In the genomic region with DNA sequence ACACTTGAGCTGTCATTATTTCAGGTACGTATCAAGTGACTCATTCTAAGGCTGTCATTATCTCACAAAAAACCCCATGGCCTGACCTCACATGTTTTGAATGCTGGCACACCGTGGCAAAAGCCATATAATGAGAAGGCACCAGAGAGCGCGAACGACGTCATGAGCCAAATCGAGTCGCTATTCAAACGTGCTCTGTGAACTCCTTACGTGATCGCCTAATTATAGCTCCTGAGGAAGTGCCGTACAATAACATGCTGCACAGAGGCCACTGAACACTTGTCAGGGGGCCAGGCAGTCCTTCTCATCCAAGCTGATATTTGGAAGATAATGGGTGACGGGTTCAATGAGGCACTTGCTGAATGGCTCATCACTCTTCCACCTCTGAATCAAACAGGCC, we compare ENCODE assay signal across 22 mouse cellular contexts. TPM values are rescaled to one million over a fixed set of nuclear protein-coding genes. Genes with fewer than 3 reads are reported as not detected.
A peak's percentile ranks its signal among the peaks of the same experiment; 100 is the strongest.
DNase-seq lines count a peak whose midpoint lies in the region; ATAC-seq and TF ChIP-seq lines count a peak whose summit lies in the region.
"Had no signal": no experiment of that assay in that cellular context is flagged by ENCODE, and none has a peak within 500 bp of the region (broad histone marks: within the 10 kb centered on the region; RNA-seq: fewer than 3 reads in every experiment).

No protein-coding gene starts in this region.

- no peaks in the 10 kb centered on the region for H3K4me1 ChIP-seq in forebrain, embryonic 13.5 days
- H3K4me1 ChIP-seq in forebrain, postnatal 0 days (ENCODE audit: insufficient read depth), result no peaks in the 10 kb centered on the region
- H3K4me1 ChIP-seq in lung, postnatal 0 days (ENCODE audit: insufficient read depth, low read depth, low read length), result no peaks in the 10 kb centered on the region
- H3K4me1 ChIP-seq in heart, embryonic 15.5 days (replicated peaks), result no peaks in the 10 kb centered on the region; the same call in 1 of the 2 replicates
- H3K4me1 ChIP-seq: embryonic facial prominence, embryonic 12.5 days; forebrain, embryonic 10.5 days; limb, embryonic 13.5 days had no signal

- no peak for TF ChIP-seq CTCF in forebrain, postnatal 0 days (IDR thresholded peaks at IDR 0.05; ENCODE audit: low read depth)
- no peak for TF ChIP-seq CTCF in lung, postnatal 0 days (IDR thresholded peaks at IDR 0.05)

- H3K4me2 ChIP-seq in forebrain, embryonic 13.5 days, result no peak overlapping the region
- H3K4me2 ChIP-seq in forebrain, postnatal 0 days (ENCODE audit: low read depth), result no peak overlapping the region
- no peak overlapping the region for H3K4me2 ChIP-seq in lung, postnatal 0 days (replicated peaks; ENCODE audit: low read depth, low read length)
- H3K4me2 ChIP-seq in heart, embryonic 15.5 days, result peak overlapping the region; percentile 22; the same call in 1 of the 2 replicates
- H3K4me2 ChIP-seq: embryonic facial prominence, embryonic 12.5 days; limb, embryonic 13.5 days had no signal

- no peak for TF ChIP-seq EP300 in lung, postnatal 0 days (IDR thresholded peaks at IDR 0.05)

- no peak overlapping the region for H3K9ac ChIP-seq in forebrain, embryonic 13.5 days
- no peak overlapping the region for H3K9ac ChIP-seq in forebrain, postnatal 0 days
- no peak overlapping the region for H3K9ac ChIP-seq in lung, postnatal 0 days (replicated peaks; ENCODE audit: low read depth)
- no peak overlapping the region for H3K9ac ChIP-seq in heart, embryonic 15.5 days
- H3K9ac ChIP-seq: embryonic facial prominence, embryonic 12.5 days; limb, embryonic 13.5 days; liver, embryonic 14.5 days had no signal

- no peaks in the 10 kb centered on the region for H3K9me3 ChIP-seq in forebrain, embryonic 13.5 days (replicated peaks)
- H3K9me3 ChIP-seq in forebrain, postnatal 0 days (ENCODE audit: low read length), result no peaks in the 10 kb centered on the region
- H3K9me3 ChIP-seq in lung, postnatal 0 days (ENCODE audit: low read length), result no peaks in the 10 kb centered on the region
- H3K9me3 ChIP-seq in heart, embryonic 15.5 days (replicated peaks), result no peaks in the 10 kb centered on the region
- H3K9me3 ChIP-seq: embryonic facial prominence, embryonic 12.5 days; forebrain, embryonic 10.5 days; limb, embryonic 13.5 days had no signal

- no peak overlapping the region for H3K27ac ChIP-seq in forebrain, embryonic 13.5 days
- H3K27ac ChIP-seq in forebrain, postnatal 0 days (ENCODE audit: low read depth, low read length), result no peak overlapping the region
- H3K27ac ChIP-seq in lung, postnatal 0 days (ENCODE audit: low read length), result no peak overlapping the region
- H3K27ac ChIP-seq in heart, embryonic 15.5 days, result no peak overlapping the region
- H3K27ac ChIP-seq: embryonic facial prominence, embryonic 12.5 days; forebrain, embryonic 10.5 days; limb, embryonic 13.5 days; liver, embryonic 14.5 days had no signal

- WGBS in forebrain, embryonic 13.5 days, result 64% methylated on average over 13 of the region's 13 CpGs
- WGBS in forebrain, postnatal 0 days, result 51% methylated on average over 13 of the region's 13 CpGs
- 54% methylated on average over 13 of the region's 13 CpGs for WGBS in lung, postnatal 0 days
- WGBS in heart, embryonic 15.5 days, result 33% methylated on average over 13 of the region's 13 CpGs

- DNase-seq in forebrain, postnatal 0 days, result no peak
- peak; percentile 24 for DNase-seq in lung, postnatal 0 days (ENCODE audit: low spot score)
- no peak for DNase-seq in lung, adult 18-20 months
- DNase-seq in lung, postnatal 36 days, result peak; percentile 7
- no peak for DNase-seq in urinary bladder, postnatal 4 days (ENCODE audit: low spot score in 2 of 2)
- DNase-seq in layer of hippocampus, postnatal 10 days (ENCODE audit: low spot score in 2 of 2), result no peak
- DNase-seq: adrenal gland, postnatal 14 days; cerebellum, adult 2 months; kidney, adult 11 months; kidney, postnatal 36 days; layer of hippocampus, adult 9-11 months; midbrain, embryonic 14.5 days; thymus, postnatal 4 days had no signal

- no peaks in the 10 kb centered on the region for H3K36me3 ChIP-seq in forebrain, embryonic 13.5 days (ENCODE audit: poor library complexity, severe bottlenecking)
- H3K36me3 ChIP-seq in forebrain, postnatal 0 days (ENCODE audit: insufficient read depth), result no peaks in the 10 kb centered on the region
- no peaks in the 10 kb centered on the region for H3K36me3 ChIP-seq in lung, postnatal 0 days (ENCODE audit: insufficient read depth, low read length)
- no peaks in the 10 kb centered on the region for H3K36me3 ChIP-seq in heart, embryonic 15.5 days
- H3K36me3 ChIP-seq: embryonic facial prominence, embryonic 12.5 days; forebrain, embryonic 10.5 days; limb, embryonic 13.5 days had no signal

- H3K4me3 ChIP-seq in forebrain, embryonic 13.5 days, result no peak overlapping the region
- H3K4me3 ChIP-seq in forebrain, postnatal 0 days (ENCODE audit: low read depth, low read length), result no peak overlapping the region
- no peak overlapping the region for H3K4me3 ChIP-seq in lung, postnatal 0 days (ENCODE audit: low read depth, low read length)
- no peak overlapping the region for H3K4me3 ChIP-seq in heart, embryonic 15.5 days
- H3K4me3 ChIP-seq: embryonic facial prominence, embryonic 12.5 days; forebrain, embryonic 10.5 days; limb, embryonic 13.5 days had no signal

- H3K27me3 ChIP-seq in forebrain, embryonic 13.5 days, result no peaks in the 10 kb centered on the region
- no peaks in the 10 kb centered on the region for H3K27me3 ChIP-seq in forebrain, postnatal 0 days (ENCODE audit: insufficient read depth, low read length)
- no peaks in the 10 kb centered on the region for H3K27me3 ChIP-seq in lung, postnatal 0 days (replicated peaks; ENCODE audit: insufficient read depth, low read length)
- H3K27me3 ChIP-seq in heart, embryonic 15.5 days, result no peaks in the 10 kb centered on the region
- H3K27me3 ChIP-seq: embryonic facial prominence, embryonic 12.5 days; limb, embryonic 13.5 days had no signal

- ATAC-seq in forebrain, embryonic 13.5 days, result peak; percentile 38; the same call in 1 of the 2 replicates
- no peak; the same call in 1 of the 2 replicates for ATAC-seq in forebrain, postnatal 0 days
- peak; percentile 67 for ATAC-seq in lung, postnatal 0 days
- peak; percentile 72 for ATAC-seq in heart, embryonic 15.5 days (replicated peaks; ENCODE audit: insufficient number of reproducible peaks, insufficient read depth, low FRiP score, low read depth)
- ATAC-seq: hindbrain, embryonic 16.5 days had no signal

RNA-seq across cellular contexts. Expression of gene Gdnf, which starts 46.8 kb away (rescaled TPM):
- polyA plus RNA-seq in forebrain, embryonic 13.5 days (2015; fragmentation: Nextera tagmentation; extraction: Ambion mirVana), result not detected in 2 replicates
- 0.29 and 0.54 TPM in 2 replicates for total RNA-seq in forebrain, postnatal 0 days (2014; rRNA removed)
- 0.06 and 0.11 TPM in 2 replicates for polyA plus RNA-seq in forebrain, postnatal 0 days (2015; fragmentation: Nextera tagmentation; extraction: Ambion mirVana)
- 0.30 and 0.33 TPM in 2 replicates for polyA plus RNA-seq in lung, postnatal 0 days (2015; fragmentation: Nextera tagmentation; extraction: Ambion mirVana)
- polyA plus RNA-seq in heart, embryonic 15.5 days (2015; fragmentation: Nextera tagmentation; extraction: Ambion mirVana), result 0.16 and 0.21 TPM in 2 replicates
- under 1 TPM; 0.09 to 0.18 TPM for total RNA-seq in layer of hippocampus, postnatal 10 days (2021)
- total RNA-seq: granulocyte monocyte progenitor cell, adult 5-6 weeks; megakaryocyte progenitor cell, adult 5-6 weeks had no signal

Comparison
In these comparisons a context has a peak if more than half of its experiments do, and no peak if none do; other contexts are left out.
1. DNase-seq: peak in lung, postnatal 0 days (single experiment) and lung, postnatal 36 days (single experiment); none in forebrain, postnatal 0 days (single experiment), lung, adult 18-20 months (0 of 2), urinary bladder, postnatal 4 days (0 of 2) and layer of hippocampus, postnatal 10 days (0 of 2).